Mouse (Mus musculus) bone marrow, adult 2 months (tissue): Measurements from ENCODE around the gene Hcn1. TPM values are rescaled to one million over a fixed set of nuclear protein-coding genes. Genes with fewer than 3 reads are reported as not detected.
A peak's percentile ranks its signal among the peaks of the same experiment; 100 is the strongest.

ENCODE experiments used
- H3K27ac ChIP-seq: fragments of 200-500 bp; 2 replicates; pipeline ENCODE4 v1.5.1; 2012; ENCODE audit warnings: low read depth, mild to moderate bottlenecking, control low read depth, inconsistent platforms, low read length; ENCODE audit not compliant: control insufficient read depth, poor library complexity, insufficient read depth
- H3K4me1 ChIP-seq: fragments of 200-500 bp; 2 replicates; pipeline ENCODE4 v1.6.1; 2011; ENCODE audit warnings: low read length; ENCODE audit not compliant: control insufficient read depth, insufficient read depth
- H3K4me3 ChIP-seq: fragments of 200-500 bp; replicated peaks from 2 replicates; pipeline ENCODE3; 2011; ENCODE audit warnings: mild to moderate bottlenecking, low read depth, low read length, control low read depth; ENCODE audit not compliant: control insufficient read depth
- CTCF ChIP-seq: fragments of 200-500 bp; IDR thresholded peaks from 2 replicates; pipeline ENCODE4 v1.5.1; 2011; ENCODE audit warnings: low read length, control low read depth; ENCODE audit not compliant: control insufficient read depth, insufficient read depth
- POLR2A ChIP-seq: fragments of 200-500 bp; IDR thresholded peaks from 2 replicates; pipeline ENCODE4 v1.6.1; 2011; ENCODE audit warnings: low read depth, mild to moderate bottlenecking, control low read depth, low read length, borderline replicate concordance; ENCODE audit not compliant: control insufficient read depth
- WGBS: fragments of 180-500 bp; shearing (Covaris S2); methylation state at CpG from one replicate; pipeline ENCODE4 v1.1.7; 2018; 5-methylcytosine and 5-hydroxymethylcytosine counted together
- polyA plus RNA-seq: library from polyadenylated mRNA; stranded (reverse); fragments of >200 nt; gene quantifications from 2 replicates; pipeline ENCODE4 v1.2.4, GENCODE M21; 2011; ENCODE audit warnings: low replicate concordance; ENCODE audit not compliant: missing spikeins, insufficient read depth, insufficient read length

The Hcn1 gene
- 0.10 TPM in 1 of 2 replicates, not detected in the other for polyA plus RNA-seq

GRCm38 (mm10) chr13:117602181-117602580, at the start of gene Hcn1:
TSS of gene Hcn1 (plus strand) at chr13:117602320.
- TF ChIP-seq POLR2A (no peak), CTCF (peak; percentile 32; the same call in 1 of the 2 replicates)
- H3K4me1 ChIP-seq: no peaks in the 10 kb centered on the region
- no peak within 1 kb of the TSS for H3K4me3 ChIP-seq
- H3K27ac ChIP-seq: no peak within 1 kb of the TSS; the same call in 1 of the 2 replicates
- 1% methylated on average over 45 of the region's 45 CpGs for WGBS

- Histone ChIP-seq H3K27ac (no peak overlapping the region), H3K4me3 (no peak overlapping the region), H3K4me1 (no peaks in the 10 kb centered on the region)
- TF ChIP-seq POLR2A: no peak
- no peak for TF ChIP-seq CTCF
- WGBS: 75% methylated on average over 8 of the region's 8 CpGs
Observed at GRCm38 (mm10) chr13:117567251-117567650, 34.9 kb upstream of the Hcn1 start.

DNA sequence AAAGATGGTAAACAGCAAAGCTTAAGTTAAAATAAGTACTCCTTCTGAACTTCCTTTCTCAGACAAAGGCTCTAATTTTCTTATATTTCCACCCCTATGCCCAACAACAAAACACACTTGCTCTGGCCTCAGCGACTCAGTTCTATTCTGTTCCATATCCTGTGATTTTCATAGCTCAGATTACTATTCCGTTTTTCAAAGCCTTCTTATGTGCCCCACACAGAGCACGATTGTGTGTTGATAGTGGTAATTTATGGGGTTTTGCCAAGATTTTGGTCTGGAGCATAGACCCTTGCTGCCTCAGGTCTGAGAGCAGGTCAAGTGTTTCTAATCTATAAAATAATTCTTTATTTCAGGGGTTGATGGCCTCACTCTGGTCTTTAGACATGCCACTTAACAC, 30.4 kb upstream of the Hcn1 start:
- WGBS: 62% methylated on average over 3 of the region's 3 CpGs
- no peak overlapping the region for H3K4me3 ChIP-seq
- no peak for TF ChIP-seq CTCF
- no peak for TF ChIP-seq POLR2A
- no peaks in the 10 kb centered on the region for H3K4me1 ChIP-seq
- no peak overlapping the region for H3K27ac ChIP-seq

- TF ChIP-seq CTCF (no peak), POLR2A (no peak)
- Histone ChIP-seq H3K4me3 (no peak overlapping the region), H3K4me1 (no peaks in the 10 kb centered on the region), H3K27ac (no peak overlapping the region)
- 82% methylated on average over 10 of the region's 10 CpGs for WGBS
Observed at GRCm38 (mm10) chr13:117594494-117595182, 7.5 kb upstream of the Hcn1 start.

DNA sequence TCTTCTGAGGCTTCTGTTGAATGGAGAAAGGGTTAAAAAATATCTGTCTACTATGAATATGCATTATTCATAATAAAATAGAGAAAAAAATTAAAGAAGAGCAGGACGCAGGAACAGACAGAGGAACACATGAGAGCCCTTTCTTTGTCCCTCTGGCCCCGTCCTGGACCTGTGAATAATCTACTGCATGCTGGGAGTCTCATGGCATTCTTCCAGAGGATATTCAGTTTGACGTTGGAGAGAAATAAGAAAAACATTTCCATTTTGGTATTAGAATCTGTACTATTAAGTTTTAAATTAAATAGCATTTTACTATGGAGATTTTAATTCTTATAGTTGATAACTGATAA, 7.0 kb upstream of the Hcn1 start:
- Histone ChIP-seq H3K4me3 (no peak overlapping the region), H3K27ac (no peak overlapping the region), H3K4me1 (no peaks in the 10 kb centered on the region)
- 69% methylated on average over 3 of the region's 3 CpGs for WGBS
- TF ChIP-seq POLR2A (no peak), CTCF (no peak)

- TF ChIP-seq CTCF: no peak
- no peak for TF ChIP-seq POLR2A
- no peak overlapping the region for H3K4me3 ChIP-seq
- WGBS: 48% methylated on average over 9 of the region's 9 CpGs
- H3K27ac ChIP-seq: no peak overlapping the region
- no peaks in the 10 kb centered on the region for H3K4me1 ChIP-seq
Observed at GRCm38 (mm10) chr13:117601331-117601965, 672 bp upstream of the Hcn1 start.

GRCm38 (mm10) chr13:117602617-117603358, 668 bp downstream of the Hcn1 start:
- Histone ChIP-seq H3K27ac (no peak overlapping the region; the same call in 1 of the 2 replicates), H3K4me3 (no peak overlapping the region), H3K4me1 (no peaks in the 10 kb centered on the region)
- 3% methylated on average over 62 of the region's 62 CpGs for WGBS
- TF ChIP-seq CTCF (no peak), POLR2A (no peak)

DNA sequence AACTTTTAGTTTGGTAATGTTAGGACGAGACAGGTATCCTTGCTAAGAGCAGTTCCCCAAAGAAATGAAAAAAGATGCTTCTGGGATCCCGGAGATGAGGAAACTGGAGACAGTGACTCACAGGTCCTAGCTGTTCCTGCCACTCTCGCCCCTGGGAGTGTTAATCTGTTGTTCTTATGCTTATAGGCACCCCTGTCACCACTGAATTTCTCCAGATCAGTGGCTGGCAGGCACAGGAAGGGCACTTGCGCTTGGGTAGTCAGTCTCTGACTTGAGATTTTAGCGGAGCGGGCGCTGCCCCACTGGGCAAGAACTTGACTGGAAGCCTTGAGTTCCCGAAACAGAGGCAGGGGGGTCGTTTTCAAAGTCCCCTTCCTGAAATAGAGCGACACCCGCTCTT, 1.3 kb downstream of the Hcn1 start:
- no peak overlapping the region for H3K4me3 ChIP-seq
- TF ChIP-seq POLR2A: no peak
- TF ChIP-seq CTCF: no peak
- 23% methylated on average over 11 of the region's 11 CpGs for WGBS
- H3K4me1 ChIP-seq: no peaks in the 10 kb centered on the region
- H3K27ac ChIP-seq: no peak overlapping the region
